Mouse (Mus musculus) forebrain, embryonic 14.5 days (tissue): ENCODE measurements around the gene Tmub1. TPM values are rescaled to one million over a fixed set of nuclear protein-coding genes. Genes with fewer than 3 reads are reported as not detected.
A peak's percentile ranks its signal among the peaks of the same experiment; 100 is the strongest.

Experiments used
- ATAC-seq: fragments of 200-750 bp; cut with Nextera tagmentation; 2 replicates; pipeline ENCODE4 v1.8.0; 2017; ENCODE audit warnings: mild to moderate bottlenecking, moderate library complexity
- DNase-seq: peaks from one replicate; pipeline ENCODE4 v3.0.0-alpha.2; 2015; ENCODE audit warnings: low spot score
- H3K27ac ChIP-seq: fragments of 300-500 bp; sonication (generic); 2 replicates; pipeline ENCODE4 v1.5.1; 2014; ENCODE audit warnings: low read depth, mild to moderate bottlenecking, control low read depth, low read length, moderate library complexity
- H3K27me3 ChIP-seq: fragments of 300-500 bp; sonication (generic); replicated peaks from 2 replicates; pipeline ENCODE4 v1.6.1; 2014; ENCODE audit warnings: low read length, control low read depth, mixed read lengths; ENCODE audit not compliant: control insufficient read depth, insufficient read depth
- H3K36me3 ChIP-seq: fragments of 300-500 bp; sonication (generic); 2 replicates; pipeline ENCODE4 v1.6.1; 2014; ENCODE audit warnings: low read length, control low read depth; ENCODE audit not compliant: control insufficient read depth, insufficient read depth
- H3K4me1 ChIP-seq: fragments of 300-500 bp; sonication (generic); 2 replicates; pipeline ENCODE4 v1.6.1; 2014; ENCODE audit warnings: antibody characterized with exemption, low read length, control low read depth; ENCODE audit not compliant: control insufficient read depth, insufficient read depth
- H3K4me2 ChIP-seq: fragments of 300-500 bp; sonication (generic); 2 replicates; pipeline ENCODE4 v1.6.1; 2014; ENCODE audit warnings: mild to moderate bottlenecking, control low read depth, low read length
- H3K4me3 ChIP-seq: fragments of 300-500 bp; sonication (generic); 2 replicates; pipeline ENCODE4 v1.5.1; 2014; ENCODE audit warnings: low read depth, low read length, control low read depth
- H3K9ac ChIP-seq: fragments of 300-500 bp; sonication (generic); 2 replicates; pipeline ENCODE4 v1.6.1; 2014; ENCODE audit warnings: mild to moderate bottlenecking, low read length, control low read depth, moderate library complexity
- H3K9me3 ChIP-seq: fragments of 300-500 bp; sonication (generic); replicated peaks from 2 replicates; pipeline ENCODE4 v1.6.1; 2016; ENCODE audit warnings: low read length, control low read depth, mixed read lengths; ENCODE audit not compliant: control insufficient read depth
- WGBS: fragments of 180-500 bp; shearing (Covaris S2); extraction: QIAGEN DNeasy Blood & Tissue Kit; methylation state at CpG from one replicate; pipeline ENCODE4 v1.1.7; 2014; 5-methylcytosine and 5-hydroxymethylcytosine counted together
- polyA plus RNA-seq: library from polyadenylated mRNA; unstranded; fragments of >200 nt; fragmentation: Nextera tagmentation; extraction: Ambion mirVana; gene quantifications from 2 replicates; pipeline ENCODE4 v1.2.1, GENCODE M21; 2014

Gene Tmub1
- polyA plus RNA-seq, 1 experiment from 2014 or later, result 45.5 TPM

- Histone ChIP-seq H3K27ac (peak overlapping the region; percentile 95), H3K9me3 (no peaks in the 10 kb centered on the region), H3K4me3 (peak overlapping the region; percentile 88), H3K36me3 (peaks cover 4% of the 10 kb centered on the region; the same call in 1 of the 2 replicates), H3K9ac (peak overlapping the region; percentile 94), H3K27me3 (no peaks in the 10 kb centered on the region), H3K4me2 (peak overlapping the region; percentile 99), H3K4me1 (peaks cover 44% of the 10 kb centered on the region)
- WGBS, result 3% methylated on average over 39 of the region's 66 CpGs
- ATAC-seq (peak; percentile 76), DNase-seq (peak; percentile 94)
Observed at GRCm38 (mm10) chr5:24451264-24452029, 3.8 kb upstream of the Tmub1 start.

- H3K36me3 ChIP-seq, result peaks cover 19% of the 10 kb centered on the region
- no peak overlapping the region for H3K27ac ChIP-seq
- no peaks in the 10 kb centered on the region for H3K27me3 ChIP-seq
- no peak overlapping the region for H3K4me3 ChIP-seq
- DNase-seq (no peak), ATAC-seq (no peak)
- H3K4me2 ChIP-seq, result no peak overlapping the region
- WGBS, result 94% methylated on average over 7 of the region's 7 CpGs
- peaks cover 22% of the 10 kb centered on the region for H3K4me1 ChIP-seq
- no peak overlapping the region for H3K9ac ChIP-seq
- no peaks in the 10 kb centered on the region for H3K9me3 ChIP-seq
Observed at GRCm38 (mm10) chr5:24446630-24447029, 1.0 kb downstream of the Tmub1 start.

GRCm38 (mm10) chr5:24445428-24446080 is 2.1 kb downstream of the Tmub1 start:
- Histone ChIP-seq H3K9ac (peak overlapping the region; percentile 95; the same call in 1 of the 2 replicates), H3K27me3 (no peaks in the 10 kb centered on the region), H3K4me2 (peak overlapping the region; percentile 97), H3K9me3 (no peaks in the 10 kb centered on the region), H3K4me1 (peaks cover 18% of the 10 kb centered on the region), H3K36me3 (peaks cover 27% of the 10 kb centered on the region), H3K27ac (peak overlapping the region; percentile 85), H3K4me3 (peak overlapping the region; percentile 96)
- WGBS, result 64% methylated on average over 20 of the region's 20 CpGs
- DNase-seq, result no peak
- no peak for ATAC-seq

- peak; percentile 90 for ATAC-seq
- H3K36me3 ChIP-seq, result peaks cover 34% of the 10 kb centered on the region
- peak within 1 kb of the TSS; percentile 97 for H3K4me2 ChIP-seq
- WGBS, result under 1% methylated on average over 59 of the region's 60 CpGs
- peaks cover 18% of the 10 kb centered on the region for H3K4me1 ChIP-seq
- H3K27me3 ChIP-seq, result no peaks in the 10 kb centered on the region
- DNase-seq, result peak; percentile 97
- H3K9me3 ChIP-seq, result no peaks in the 10 kb centered on the region
- peak within 1 kb of the TSS; percentile 96 for H3K4me3 ChIP-seq
- peak within 1 kb of the TSS; percentile 95 for H3K9ac ChIP-seq
- peak within 1 kb of the TSS; percentile 85 for H3K27ac ChIP-seq
Observed at GRCm38 (mm10) chr5:24444746-24445427, 2.8 kb downstream of the Tmub1 start, which contains the start of gene Fastk. TSS of gene Fastk (minus strand) at chr5:24445287.

GRCm38 (mm10) chr5:24443927-24444326 is 3.7 kb downstream of the Tmub1 start:
- no peak overlapping the region for H3K27ac ChIP-seq
- ATAC-seq (no peak), DNase-seq (no peak)
- no peaks in the 10 kb centered on the region for H3K27me3 ChIP-seq
- peaks cover 44% of the 10 kb centered on the region for H3K36me3 ChIP-seq
- H3K9ac ChIP-seq, result peak overlapping the region; percentile 95; the same call in 1 of the 2 replicates
- H3K4me1 ChIP-seq, result peaks cover 18% of the 10 kb centered on the region
- H3K9me3 ChIP-seq, result no peaks in the 10 kb centered on the region
- WGBS, result 85% methylated on average over 12 of the region's 12 CpGs
- peak overlapping the region; percentile 97 for H3K4me2 ChIP-seq
- peak overlapping the region; percentile 96 for H3K4me3 ChIP-seq

GRCm38 (mm10) chr5:24443204-24443603 is 4.5 kb downstream of the Tmub1 start:
- peaks cover 49% of the 10 kb centered on the region for H3K36me3 ChIP-seq
- H3K9ac ChIP-seq, result no peak overlapping the region
- no peaks in the 10 kb centered on the region for H3K27me3 ChIP-seq
- no peaks in the 10 kb centered on the region for H3K9me3 ChIP-seq
- DNase-seq, result no peak
- no peak overlapping the region for H3K4me2 ChIP-seq
- no peak for ATAC-seq
- WGBS, result 92% methylated on average over 7 of the region's 7 CpGs
- peaks cover 18% of the 10 kb centered on the region for H3K4me1 ChIP-seq
- H3K27ac ChIP-seq, result no peak overlapping the region
- no peak overlapping the region for H3K4me3 ChIP-seq

- Histone ChIP-seq H3K4me2 (no peak overlapping the region), H3K9ac (no peak overlapping the region), H3K4me1 (peaks cover 9% of the 10 kb centered on the region), H3K4me3 (no peak overlapping the region), H3K9me3 (no peaks in the 10 kb centered on the region), H3K27me3 (no peaks in the 10 kb centered on the region), H3K27ac (no peak overlapping the region), H3K36me3 (peaks cover 49% of the 10 kb centered on the region)
- DNase-seq, result no peak
- ATAC-seq, result no peak
- WGBS, result 89% methylated on average over 9 of the region's 9 CpGs
Observed at GRCm38 (mm10) chr5:24442029-24442428, 5.6 kb downstream of the Tmub1 start.

GRCm38 (mm10) chr5:24441187-24441586 is 6.5 kb downstream of the Tmub1 start:
- Histone ChIP-seq H3K9me3 (no peaks in the 10 kb centered on the region), H3K4me2 (no peak overlapping the region), H3K36me3 (peaks cover 52% of the 10 kb centered on the region), H3K27me3 (no peaks in the 10 kb centered on the region), H3K4me1 (peaks cover 9% of the 10 kb centered on the region), H3K9ac (no peak overlapping the region), H3K27ac (no peak overlapping the region), H3K4me3 (no peak overlapping the region)
- no peak for DNase-seq
- no peak for ATAC-seq
- WGBS, result 96% methylated on average over 8 of the region's 8 CpGs
